Comparison of ENCODE assay signal across 10 mouse cellular contexts in the genomic region with DNA sequence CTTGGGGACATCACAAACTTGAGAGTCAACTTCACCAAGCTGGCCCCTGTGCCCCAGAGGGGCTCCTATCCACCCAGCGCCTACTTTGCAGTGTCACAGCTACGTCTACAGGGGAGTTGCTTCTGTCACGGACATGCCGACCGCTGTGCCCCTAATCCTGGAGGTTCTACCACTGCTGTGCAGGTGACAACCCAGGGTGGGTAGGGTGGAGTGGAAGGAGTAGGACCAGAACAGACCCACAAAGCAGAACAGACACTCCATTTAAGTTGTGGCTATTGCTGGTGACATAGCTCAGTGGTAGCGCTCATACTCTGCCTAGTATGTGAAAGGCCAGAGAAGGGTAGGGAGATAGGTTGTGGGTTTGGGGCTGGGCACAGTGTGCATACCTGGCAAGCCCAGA. TPM values are rescaled to one million over a fixed set of nuclear protein-coding genes. Genes with fewer than 3 reads are reported as not detected.
"Had no signal": no experiment of that assay in that cellular context is flagged by ENCODE, and none has a peak within 500 bp of the region (broad histone marks: within the 10 kb centered on the region; RNA-seq: fewer than 3 reads in every experiment).

No protein-coding gene starts in this region.

- H3K4me2 ChIP-seq: limb, embryonic 12.5 days; limb, embryonic 15.5 days; lung, embryonic 14.5 days; midbrain, embryonic 13.5 days had no signal

- H3K9me3 ChIP-seq: limb, embryonic 12.5 days; limb, embryonic 15.5 days; liver, embryonic 15.5 days; midbrain, embryonic 13.5 days had no signal

- H3K9ac ChIP-seq: limb, embryonic 12.5 days; limb, embryonic 15.5 days; liver, embryonic 15.5 days; lung, embryonic 14.5 days; midbrain, embryonic 13.5 days had no signal

- H3K27ac ChIP-seq: limb, embryonic 12.5 days; limb, embryonic 15.5 days; macrophage; midbrain, embryonic 13.5 days had no signal

- H3K4me1 ChIP-seq: liver, embryonic 15.5 days had no signal

- H3K36me3 ChIP-seq: limb, embryonic 12.5 days; limb, embryonic 15.5 days; liver, embryonic 15.5 days; midbrain, embryonic 13.5 days had no signal

- H3K4me3 ChIP-seq: limb, embryonic 12.5 days; limb, embryonic 15.5 days; liver, embryonic 15.5 days; midbrain, embryonic 13.5 days had no signal

- DNase-seq: left cerebral cortex, postnatal 4 days; lung, embryonic 14.5 days; thymus, adult 18-20 months had no signal

- H3K27me3 ChIP-seq: limb, embryonic 12.5 days; liver, embryonic 15.5 days had no signal

- ATAC-seq: midbrain, embryonic 13.5 days; midbrain, embryonic 16.5 days had no signal

RNA-seq across cellular contexts. Expression of a gene that starts 44.2 kb away (rescaled TPM):
- total RNA-seq: megakaryocyte, adult 5-6 weeks had no signal
- polyA plus RNA-seq: macrophage had no signal
